9 mouse cellular contexts compared by ENCODE assay signal in genomic region chr9:54604886-54605285, GRCm38 (mm10). TPM values are rescaled to one million over a fixed set of nuclear protein-coding genes. Genes with fewer than 3 reads are reported as not detected.
DNase-seq lines count a peak whose midpoint lies in the region; ATAC-seq and TF ChIP-seq lines count a peak whose summit lies in the region.
"Had no signal": no experiment of that assay in that cellular context is flagged by ENCODE, and none has a peak within 500 bp of the region (broad histone marks: within the 10 kb centered on the region; RNA-seq: fewer than 3 reads in every experiment).

No protein-coding gene starts in this region.

- in situ Hi-C loops in ES-E14 (cut with MboI; ENCODE audit: low sequenced_read_pairs in 2 of 2, unreplicated experiment in 2 of 2) = no loop called here

- DNase-seq in kidney, adult 11 months = peak; percentile 28
- DNase-seq in ES-E14 (ENCODE audit: low read depth, low spot score) = peak; percentile 62
- DNase-seq in c-Kit-positive CD71-positive TER-119-negative erythroid progenitor cells, embryonic 14.5 days (ENCODE audit: low read depth) = peak; percentile 58
- DNase-seq in gastrocnemius, adult 18-20 months (ENCODE audit: low spot score) = peak; percentile 75
- peak; percentile 74 for DNase-seq in left cerebral cortex, postnatal 4 days
- peak; percentile 36 to 62 for DNase-seq in right cerebral cortex, adult 2 months (ENCODE audit: low spot score in 2 of 2)

- WGBS in kidney, embryonic 16.5 days = 61% methylated on average over 4 of the region's 4 CpGs

- H3K9me3 ChIP-seq in kidney, embryonic 16.5 days (ENCODE audit: low read length) = no peaks in the 10 kb centered on the region
- H3K9me3 ChIP-seq in ES-E14 (ENCODE audit: control insufficient read depth, insufficient read depth, low read depth, low read length) = no peaks in the 10 kb centered on the region

- no peak for ATAC-seq in kidney, embryonic 16.5 days (ENCODE audit: low FRiP score, low TSS enrichment)
- ATAC-seq in erythroblast, adult 5-6 weeks (replicated peaks; ENCODE audit: low FRiP score, poor library complexity, severe bottlenecking) = no peak

- intact Hi-C loops in left cerebral cortex, postnatal 4 days (cut with DNase I) = no loop called here

- H3K4me1 ChIP-seq in kidney, embryonic 16.5 days (ENCODE audit: insufficient read depth, low read length) = no peaks in the 10 kb centered on the region
- peaks cover 0 to 2% of the 10 kb centered on the region in 2 experiments; a peak in 1 of 4 replicates for H3K4me1 ChIP-seq in ES-E14 (ENCODE audit: control insufficient read depth in 2 of 2, insufficient read depth in 2 of 2, low read length in 2 of 2, poor library complexity in 1 of 2)

- no peak overlapping the region for H3K27ac ChIP-seq in kidney, embryonic 16.5 days (ENCODE audit: low read length)
- no peak overlapping the region for H3K27ac ChIP-seq in ES-E14 (ENCODE audit: insufficient read depth, low read depth, low read length, poor library complexity, severe bottlenecking)

- H3K4me3 ChIP-seq in kidney, embryonic 16.5 days (ENCODE audit: low read length) = no peak overlapping the region
- H3K4me3 ChIP-seq in ES-E14 (ENCODE audit: insufficient read depth in 1 of 2, low read depth in 1 of 2, low read length in 2 of 2, poor library complexity in 1 of 2, severe bottlenecking in 1 of 2) = no peak overlapping the region
- H3K4me3 ChIP-seq: erythroblast, embryonic 14.5 days had no signal

- no peak overlapping the region for H3K4me2 ChIP-seq in kidney, embryonic 16.5 days (replicated peaks; ENCODE audit: low read depth, low read length)

- peaks cover 42% of the 10 kb centered on the region for H3K36me3 ChIP-seq in kidney, embryonic 16.5 days (ENCODE audit: insufficient read depth, low read length)
- peaks cover 30% of the 10 kb centered on the region for H3K36me3 ChIP-seq in ES-E14 (ENCODE audit: control insufficient read depth, insufficient read depth, low read length, poor library complexity, severe bottlenecking)

- H3K9ac ChIP-seq in kidney, embryonic 16.5 days (replicated peaks; ENCODE audit: low read length) = no peak overlapping the region
- H3K9ac ChIP-seq in ES-E14 (ENCODE audit: insufficient read depth, low read depth, low read length, poor library complexity, severe bottlenecking) = no peak overlapping the region

- H3K27me3 ChIP-seq in kidney, embryonic 16.5 days (ENCODE audit: insufficient read depth, low read length) = no peaks in the 10 kb centered on the region

TF ChIP-seq in ES-E14, 5 proteins besides CTCF, POLR2A, EP300 and RAD21:
- TF ChIP-seq CHD2 (IDR thresholded peaks at IDR 0.05; ENCODE audit: low read depth, low read length) (no peak), HCFC1 (IDR thresholded peaks at IDR 0.05; ENCODE audit: borderline replicate concordance, insufficient read depth, low read length) (no peak), MAFK (IDR thresholded peaks at IDR 0.05; ENCODE audit: insufficient read depth, low read depth, low read length) (no peak), ZC3H11A (IDR thresholded peaks at IDR 0.05; ENCODE audit: borderline replicate concordance, low read depth, low read length) (no peak), ZNF384 (IDR thresholded peaks at IDR 0.05; ENCODE audit: low read depth, low read length) (no peak)

RNA-seq across cellular contexts. Expression of gene Idh3a, which starts 18.8 kb away (rescaled TPM):
- polyA plus RNA-seq in kidney, embryonic 16.5 days (2015; fragmentation: Nextera tagmentation; extraction: Ambion mirVana) = 167 and 174 TPM in 2 replicates
- total RNA-seq in ES-E14 (2012; rRNA removed) = 58.2 and 79.2 TPM in 2 replicates
- 100 to 1,000 TPM; 491 to 527 TPM for total RNA-seq in gastrocnemius, adult 18-20 months (2021)
- 100 to 1,000 TPM; 134 to 138 TPM for total RNA-seq in left cerebral cortex, postnatal 4 days (2021)
- 19.6 and 33.4 TPM in 2 replicates for total RNA-seq in erythroblast, adult 5-6 weeks (2015; ENCODE audit: low replicate concordance)
- 12.0 and 16.0 TPM in 2 replicates for total RNA-seq in erythroblast, adult 5-6 weeks (2017; ENCODE audit: low replicate concordance)

RNA-seq across cellular contexts. Expression of gene Cib2, which starts 44.9 kb away (rescaled TPM):
- 15.8 and 15.9 TPM in 2 replicates for polyA plus RNA-seq in kidney, embryonic 16.5 days (2015; fragmentation: Nextera tagmentation; extraction: Ambion mirVana)
- total RNA-seq in ES-E14 (2012; rRNA removed) = 1.0 and 1.4 TPM in 2 replicates
- total RNA-seq in gastrocnemius, adult 18-20 months (2021) = 100 to 1,000 TPM; 111 to 121 TPM
- 10 to 100 TPM; 53.1 to 56.9 TPM for total RNA-seq in left cerebral cortex, postnatal 4 days (2021)
- total RNA-seq in erythroblast, adult 5-6 weeks (2015; ENCODE audit: low replicate concordance) = 2.5 and 4.6 TPM in 2 replicates
- total RNA-seq in erythroblast, adult 5-6 weeks (2017; ENCODE audit: low replicate concordance) = 1.2 and 2.1 TPM in 2 replicates

RNA-seq across cellular contexts. Expression of gene Acsbg1, which starts 56.8 kb away (rescaled TPM):
- polyA plus RNA-seq in kidney, embryonic 16.5 days (2015; fragmentation: Nextera tagmentation; extraction: Ambion mirVana) = 3.3 and 4.4 TPM in 2 replicates
- total RNA-seq in ES-E14 (2012; rRNA removed) = 1.1 and 2.7 TPM in 2 replicates
- total RNA-seq in gastrocnemius, adult 18-20 months (2021) = under 1 TPM; 0.14 to 0.57 TPM
- total RNA-seq in left cerebral cortex, postnatal 4 days (2021) = 10 to 100 TPM; 37.5 to 43.1 TPM
- not detected in 2 replicates for total RNA-seq in erythroblast, adult 5-6 weeks (2015; ENCODE audit: low replicate concordance)
- total RNA-seq in erythroblast, adult 5-6 weeks (2017; ENCODE audit: low replicate concordance) = not detected in 2 replicates
- polyA plus RNA-seq: erythroblast, embryonic 14.5 days had no signal

Comparison
In these comparisons a context has a peak if more than half of its experiments do, and no peak if none do; other contexts are left out.
1. RNA of gene Cib2, which starts 44.9 kb away (total RNA-seq): 111 to 121 TPM in gastrocnemius, adult 18-20 months and 53.1 to 56.9 TPM in left cerebral cortex, postnatal 4 days; 1.2 to 4.6 TPM in erythroblast, adult 5-6 weeks and 1.0 to 1.4 TPM in ES-E14; every median in the first group is over 4 times any median in the second.
2. RNA of gene Acsbg1, which starts 56.8 kb away (total RNA-seq): 37.5 to 43.1 TPM in left cerebral cortex, postnatal 4 days; 1.1 to 2.7 TPM in ES-E14, 0.14 to 0.57 TPM in gastrocnemius, adult 18-20 months and not detected in erythroblast, adult 5-6 weeks; every median in the first group is over 10 times any median in the second.
3. Peak in every context shown above with its lines, with median percentiles within 50 percentile points of each other: DNase-seq.